In genomic region chr19:45411000-45411399, GRCm38 (mm10) we compare ENCODE assay signal across 14 mouse cellular contexts. TPM values are rescaled to one million over a fixed set of nuclear protein-coding genes. Genes with fewer than 3 reads are reported as not detected.
A peak's percentile ranks its signal among the peaks of the same experiment; 100 is the strongest.
DNase-seq lines count a peak whose midpoint lies in the region; ATAC-seq and TF ChIP-seq lines count a peak whose summit lies in the region.
"Had no signal": no experiment of that assay in that cellular context is flagged by ENCODE, and none has a peak within 500 bp of the region (broad histone marks: within the 10 kb centered on the region; RNA-seq: fewer than 3 reads in every experiment).

No protein-coding gene starts in this region.

- no peak for ATAC-seq in liver, embryonic 11.5 days (replicated peaks; ENCODE audit: low FRiP score)
- peak; percentile 27; the same call in 1 of the 2 replicates for ATAC-seq in granulocyte monocyte progenitor cell, adult 5-6 weeks (replicated peaks; ENCODE audit: poor library complexity, severe bottlenecking)
- ATAC-seq in hindbrain, embryonic 16.5 days: no peak

- no peak for TF ChIP-seq EP300 in ES-Bruce4 (IDR thresholded peaks at IDR 0.05; ENCODE audit: insufficient read depth, low read depth, low read length)

- 44% methylated on average over 2 of the region's 2 CpGs for WGBS in liver, embryonic 11.5 days
- WGBS in hindbrain, embryonic 16.5 days: 81% methylated on average over 2 of the region's 2 CpGs

- no peak overlapping the region for H3K4me2 ChIP-seq in liver, embryonic 11.5 days
- H3K4me2 ChIP-seq in hindbrain, embryonic 16.5 days (ENCODE audit: low read length): no peak overlapping the region
- H3K4me2 ChIP-seq: embryonic facial prominence, embryonic 15.5 days; limb, embryonic 13.5 days; midbrain, embryonic 11.5 days had no signal

- TF ChIP-seq CTCF in ES-Bruce4 (IDR thresholded peaks at IDR 0.05; ENCODE audit: low read depth, low read length): peak; percentile 34

- TF ChIP-seq POLR2A in ES-Bruce4 (IDR thresholded peaks at IDR 0.05; ENCODE audit: insufficient read depth, low read length): no peak

- peaks cover 3% of the 10 kb centered on the region for H3K4me1 ChIP-seq in liver, embryonic 11.5 days (replicated peaks; ENCODE audit: control insufficient read depth, insufficient read depth, low read length)
- no peaks in the 10 kb centered on the region for H3K4me1 ChIP-seq in ES-Bruce4 (ENCODE audit: control insufficient read depth, insufficient read depth, low read length)
- H3K4me1 ChIP-seq in hindbrain, embryonic 16.5 days (ENCODE audit: control insufficient read depth, insufficient read depth, low read depth, low read length): no peaks in the 10 kb centered on the region
- H3K4me1 ChIP-seq: embryonic facial prominence, embryonic 15.5 days; limb, embryonic 13.5 days had no signal

- no peaks in the 10 kb centered on the region for H3K27me3 ChIP-seq in liver, embryonic 11.5 days (replicated peaks; ENCODE audit: control insufficient read depth, insufficient read depth, low read length)
- no peaks in the 10 kb centered on the region for H3K27me3 ChIP-seq in ES-Bruce4 (ENCODE audit: control insufficient read depth, insufficient read depth, low read length, poor library complexity, severe bottlenecking)
- H3K27me3 ChIP-seq in hindbrain, embryonic 16.5 days (replicated peaks; ENCODE audit: control insufficient read depth, insufficient read depth, low read length): no peaks in the 10 kb centered on the region
- H3K27me3 ChIP-seq: embryonic facial prominence, embryonic 15.5 days; limb, embryonic 13.5 days had no signal

- DNase-seq in liver: peak; percentile 20
- no peak for DNase-seq in liver, embryonic 11.5 days (ENCODE audit: low spot score)
- DNase-seq in thymus, postnatal 0 days (ENCODE audit: low spot score): peak; percentile 58
- DNase-seq in urinary bladder, postnatal 25 days (ENCODE audit: low spot score): no peak
- no peak for DNase-seq in urinary bladder, adult 2 months (ENCODE audit: low spot score)
- DNase-seq: adrenal gland, postnatal 36 days; cerebellum, adult 9-11 months; kidney, adult 11 months had no signal

- no peaks in the 10 kb centered on the region for H3K9me3 ChIP-seq in liver, embryonic 11.5 days (ENCODE audit: control insufficient read depth, low read length)
- H3K9me3 ChIP-seq in ES-Bruce4 (replicated peaks; ENCODE audit: control insufficient read depth, insufficient read depth, low read length, poor library complexity, severe bottlenecking): no peaks in the 10 kb centered on the region
- H3K9me3 ChIP-seq in hindbrain, embryonic 16.5 days (ENCODE audit: control insufficient read depth, low read length): no peaks in the 10 kb centered on the region
- H3K9me3 ChIP-seq: embryonic facial prominence, embryonic 15.5 days; limb, embryonic 13.5 days had no signal

- no peak overlapping the region for H3K27ac ChIP-seq in liver, embryonic 11.5 days (ENCODE audit: low read depth, low read length)
- H3K27ac ChIP-seq in ES-Bruce4 (ENCODE audit: insufficient read depth, low read length): no peak overlapping the region
- no peak overlapping the region for H3K27ac ChIP-seq in hindbrain, embryonic 16.5 days (ENCODE audit: low read depth, low read length)
- H3K27ac ChIP-seq: embryonic facial prominence, embryonic 15.5 days; limb, embryonic 13.5 days had no signal

- H3K9ac ChIP-seq in liver, embryonic 11.5 days (ENCODE audit: low read depth, low read length): no peak overlapping the region
- no peak overlapping the region for H3K9ac ChIP-seq in ES-Bruce4 (ENCODE audit: low read depth, poor library complexity, severe bottlenecking)
- no peak overlapping the region for H3K9ac ChIP-seq in hindbrain, embryonic 16.5 days (ENCODE audit: low read depth, low read length)
- H3K9ac ChIP-seq: embryonic facial prominence, embryonic 15.5 days; limb, embryonic 13.5 days had no signal

- no peak overlapping the region for H3K4me3 ChIP-seq in liver, embryonic 11.5 days (ENCODE audit: low read depth, low read length)
- H3K4me3 ChIP-seq in ES-Bruce4 (ENCODE audit: low read depth, low read length): no peak overlapping the region
- no peak overlapping the region for H3K4me3 ChIP-seq in hindbrain, embryonic 16.5 days (ENCODE audit: low read length)
- H3K4me3 ChIP-seq: embryonic facial prominence, embryonic 15.5 days; limb, embryonic 13.5 days had no signal

- no peaks in the 10 kb centered on the region for H3K36me3 ChIP-seq in liver, embryonic 11.5 days (ENCODE audit: control insufficient read depth, insufficient read depth, low read length)
- H3K36me3 ChIP-seq in ES-Bruce4 (ENCODE audit: control insufficient read depth, insufficient read depth, low read length, poor library complexity, severe bottlenecking): no peaks in the 10 kb centered on the region
- no peaks in the 10 kb centered on the region for H3K36me3 ChIP-seq in hindbrain, embryonic 16.5 days (ENCODE audit: control insufficient read depth, insufficient read depth, low read length)
- H3K36me3 ChIP-seq: embryonic facial prominence, embryonic 15.5 days had no signal

RNA-seq across cellular contexts. Expression of gene Btrc, which starts 47.5 kb away (rescaled TPM):
- 49.0 and 55.4 TPM in 2 replicates for polyA plus RNA-seq in liver, embryonic 11.5 days (2014; fragmentation: Nextera tagmentation; extraction: Ambion mirVana)
- 38.9 and 39.1 TPM in 2 replicates for polyA plus RNA-seq in ES-Bruce4 (2011; ENCODE audit: insufficient read depth, insufficient read length, low read depth, missing spikeins)
- total RNA-seq in granulocyte monocyte progenitor cell, adult 5-6 weeks (2014; fragmentation: Nextera tagmentation): 19.4 and 20.1 TPM in 2 replicates
- total RNA-seq in granulocyte monocyte progenitor cell, adult 5-6 weeks (2017): 16.0 and 17.6 TPM in 2 replicates
- 27.2 and 28.5 TPM in 2 replicates for polyA plus RNA-seq in thymus, postnatal 0 days (2015; fragmentation: Nextera tagmentation; extraction: Ambion mirVana)
- 63.4 and 69.2 TPM in 2 replicates for polyA plus RNA-seq in hindbrain, embryonic 16.5 days (2015; fragmentation: Nextera tagmentation; extraction: Ambion mirVana)
- polyA plus RNA-seq in urinary bladder, adult 2 months (2012; rRNA removed): 32.0 and 32.9 TPM in 2 replicates

Comparison
In these comparisons a context has a peak if more than half of its experiments do, and no peak if none do; other contexts are left out.
1. DNase-seq: peak in liver (single experiment) and thymus, postnatal 0 days (single experiment); none in liver, embryonic 11.5 days (single experiment), urinary bladder, postnatal 25 days (single experiment) and urinary bladder, adult 2 months (single experiment).